Mouse (Mus musculus) small intestine, adult 2 months (tissue): Measurements from ENCODE around the gene Samhd1. TPM values are rescaled to one million over a fixed set of nuclear protein-coding genes. Genes with fewer than 3 reads are reported as not detected.
"Not testable (repeated sequence)": the region's sequence is repeated elsewhere in the genome, so short reads cannot be mapped to it uniquely, and the experiment has no call there.

Experiments
- H3K27ac ChIP-seq: fragments of 200-500 bp; 2 replicates; pipeline ENCODE4 v1.5.1; 2012; ENCODE audit warnings: low read depth, low read length, control low read depth, inconsistent platforms; ENCODE audit not compliant: insufficient read depth
- H3K27me3 ChIP-seq: fragments of 200-500 bp; 2 replicates; pipeline ENCODE4 v1.6.1; 2012; ENCODE audit warnings: mild to moderate bottlenecking, moderate library complexity, low read length, inconsistent platforms; ENCODE audit not compliant: control insufficient read depth, insufficient read depth
- H3K36me3 ChIP-seq: fragments of 200-500 bp; 2 replicates; pipeline ENCODE4 v1.6.1; 2012; ENCODE audit warnings: mild to moderate bottlenecking, low read length, control low read depth, inconsistent platforms; ENCODE audit not compliant: control insufficient read depth, insufficient read depth
- H3K4me1 ChIP-seq: fragments of 200-500 bp; 2 replicates; pipeline ENCODE4 v1.6.1; 2012; ENCODE audit warnings: low read length, inconsistent platforms, mixed read lengths; ENCODE audit not compliant: control insufficient read depth, insufficient read depth, insufficient read length
- H3K4me3 ChIP-seq: fragments of 200-500 bp; 2 replicates; pipeline ENCODE4 v1.5.1; 2012; ENCODE audit warnings: low read depth, mild to moderate bottlenecking, control low read depth, inconsistent platforms, low read length, moderate library complexity
- CTCF ChIP-seq: fragments of 200-500 bp; IDR thresholded peaks from 2 replicates; pipeline ENCODE4 v1.5.1; 2012; ENCODE audit warnings: low read depth, mild to moderate bottlenecking, control low read depth, inconsistent platforms, low read length, moderate library complexity, mixed read lengths; ENCODE audit not compliant: insufficient replicate concordance, insufficient read length; ENCODE audit errors: extremely low read depth
- POLR2A ChIP-seq: fragments of 200-500 bp; IDR thresholded peaks from 2 replicates; pipeline ENCODE4 v1.6.1; 2012; ENCODE audit warnings: low read depth, mild to moderate bottlenecking, control low read depth, inconsistent platforms, low read length, moderate library complexity
- WGBS: fragments of 180-500 bp; shearing (Covaris S2); methylation state at CpG from one replicate; pipeline ENCODE4 v1.1.7; 2018; 5-methylcytosine and 5-hydroxymethylcytosine counted together
- polyA plus RNA-seq: library from polyadenylated mRNA; depleted of rRNA; stranded (reverse); fragments of >200 nt; gene quantifications from 2 replicates; pipeline ENCODE4 v1.2.3, GENCODE M21; 2012

Samhd1 gene
- polyA plus RNA-seq, 1 experiment: 47.7 TPM

GRCm38 (mm10) chr2:157166371-157167080 is 31.5 kb upstream of the Samhd1 start:
- no peak overlapping the region for H3K27ac ChIP-seq
- H3K4me3 ChIP-seq: no peak overlapping the region
- no peaks in the 10 kb centered on the region for H3K4me1 ChIP-seq
- WGBS: 96% methylated on average over 12 of the region's 12 CpGs
- TF ChIP-seq POLR2A (no peak), CTCF (no peak)
- H3K36me3 ChIP-seq: peaks cover 28% of the 10 kb centered on the region
- H3K27me3 ChIP-seq: no peaks in the 10 kb centered on the region

GRCm38 (mm10) chr2:157165312-157166224 is 30.5 kb upstream of the Samhd1 start:
- H3K36me3 ChIP-seq: peaks cover 35% of the 10 kb centered on the region
- H3K27ac ChIP-seq: not testable (repeated sequence)

GRCm38 (mm10) chr2:157164101-157164500 is 29.0 kb upstream of the Samhd1 start:
- Histone ChIP-seq H3K27ac (no peak overlapping the region), H3K36me3 (peaks cover 37% of the 10 kb centered on the region), H3K4me1 (no peaks in the 10 kb centered on the region), H3K4me3 (no peak overlapping the region), H3K27me3 (no peaks in the 10 kb centered on the region)
- TF ChIP-seq POLR2A: no peak
- TF ChIP-seq CTCF: no peak
- 93% methylated on average over 2 of the region's 2 CpGs for WGBS

More at GRCm38 (mm10) chr2:157165312-157166224, 30.5 kb upstream of the Samhd1 start:
- H3K4me3 ChIP-seq, H3K27me3 ChIP-seq, H3K4me1 ChIP-seq: not testable (repeated sequence)

GRCm38 (mm10) chr2:157156079-157156478 is 21.0 kb upstream of the Samhd1 start:
- Histone ChIP-seq H3K4me3 (no peak overlapping the region), H3K36me3 (peaks cover 41% of the 10 kb centered on the region), H3K4me1 (no peaks in the 10 kb centered on the region), H3K27me3 (no peaks in the 10 kb centered on the region), H3K27ac (no peak overlapping the region)
- TF ChIP-seq POLR2A (no peak), CTCF (no peak)
- 91% methylated on average over 1 of the region's 1 CpGs for WGBS

- H3K4me3 ChIP-seq: no peak overlapping the region
- no peaks in the 10 kb centered on the region for H3K4me1 ChIP-seq
- peaks cover 37% of the 10 kb centered on the region for H3K36me3 ChIP-seq
- no peak overlapping the region for H3K27ac ChIP-seq
- TF ChIP-seq POLR2A (no peak), CTCF (no peak)
- WGBS: 85% methylated on average over 2 of the region's 2 CpGs
- no peaks in the 10 kb centered on the region for H3K27me3 ChIP-seq
These were observed 18.2 kb upstream of the Samhd1 start for GRCm38 (mm10) chr2:157153235-157153634.

- H3K4me1 ChIP-seq: no peaks in the 10 kb centered on the region
- H3K27ac ChIP-seq: no peak overlapping the region
- H3K36me3 ChIP-seq: peaks cover 33% of the 10 kb centered on the region
- no peak for TF ChIP-seq POLR2A
- no peak for TF ChIP-seq CTCF
- H3K27me3 ChIP-seq: no peaks in the 10 kb centered on the region
- WGBS: 85% methylated on average over 5 of the region's 5 CpGs
- no peak overlapping the region for H3K4me3 ChIP-seq
These were observed 13.4 kb upstream of the Samhd1 start for GRCm38 (mm10) chr2:157148417-157148816.

- TF ChIP-seq POLR2A: no peak
- TF ChIP-seq CTCF: no peak
- H3K4me1 ChIP-seq: no peaks in the 10 kb centered on the region
- H3K36me3 ChIP-seq: peaks cover 29% of the 10 kb centered on the region
- no peak overlapping the region for H3K27ac ChIP-seq
- no peaks in the 10 kb centered on the region for H3K27me3 ChIP-seq
- 78% methylated on average over 9 of the region's 9 CpGs for whole genome bisulfite sequencing
- H3K4me3 ChIP-seq: no peak overlapping the region
These were observed 12.4 kb upstream of the Samhd1 start for GRCm38 (mm10) chr2:157147397-157148020.
